Mouse (Mus musculus) spleen, adult 12 weeks (tissue): ENCODE data around the gene Olfr750.
A peak's percentile ranks its signal among the peaks of the same experiment; 100 is the strongest.

Experiments
- DNase-seq: peaks from one replicate; pipeline ENCODE4 v3.0.0; 2022; ENCODE audit warnings: low spot score

Olfr750 gene

GRCm38 (mm10) chr14:51074335-51074734 is at the start of gene Olfr750:
Gene Olfr750 (minus strand): TSS chr14:51074435.
- no peak for DNase-seq

- no peak for DNase-seq
Measured at GRCm38 (mm10) chr14:51113916-51114560, 39.8 kb upstream of the Olfr750 start, which contains the start of gene Eddm3b. Gene Eddm3b (plus strand): TSS chr14:51114426.

- DNase-seq = no peak
Measured at GRCm38 (mm10) chr14:51113476-51113875, 39.2 kb upstream of the Olfr750 start.

GRCm38 (mm10) chr14:51111966-51112365 is 37.7 kb upstream of the Olfr750 start:
- DNase-seq = no peak

GRCm38 (mm10) chr14:51106449-51106967 is 32.3 kb upstream of the Olfr750 start:
- DNase-seq = no peak

- DNase-seq = no peak
Measured at GRCm38 (mm10) chr14:51104366-51104765, 30.1 kb upstream of the Olfr750 start.

- DNase-seq = peak; percentile 62
Measured at GRCm38 (mm10) chr14:51103217-51103616, 29.0 kb upstream of the Olfr750 start.

- no peak for DNase-seq
Measured at GRCm38 (mm10) chr14:51101284-51101683, 27.0 kb upstream of the Olfr750 start.

- no peak for DNase-seq
Measured at GRCm38 (mm10) chr14:51098921-51099320, 24.7 kb upstream of the Olfr750 start.

GRCm38 (mm10) chr14:51098300-51098699 is 24.1 kb upstream of the Olfr750 start:
- peak; percentile 30 for DNase-seq

GRCm38 (mm10) chr14:51095736-51096524 is 21.7 kb upstream of the Olfr750 start:
- no peak for DNase-seq

- no peak for DNase-seq
Measured at GRCm38 (mm10) chr14:51094921-51095320, 20.7 kb upstream of the Olfr750 start.

GRCm38 (mm10) chr14:51094096-51094875 is 20.1 kb upstream of the Olfr750 start:
- no peak for DNase-seq

GRCm38 (mm10) chr14:51093496-51093895 is 19.3 kb upstream of the Olfr750 start:
- DNase-seq = no peak

GRCm38 (mm10) chr14:51092073-51092620 is 17.9 kb upstream of the Olfr750 start:
- no peak for DNase-seq

GRCm38 (mm10) chr14:51090921-51091900 is 17.0 kb upstream of the Olfr750 start, which contains the start of the genes Rnase4 and Ang:
Gene Rnase4 (plus strand): TSS chr14:51091077.
Gene Ang (plus strand): TSS chr14:51091150.
- DNase-seq = no peak

- DNase-seq = peak; percentile 65
Measured at GRCm38 (mm10) chr14:51090077-51090781, 16.0 kb upstream of the Olfr750 start.

- no peak for DNase-seq
Measured at GRCm38 (mm10) chr14:51089674-51090076, 15.4 kb upstream of the Olfr750 start.

GRCm38 (mm10) chr14:51088970-51089673 is 14.9 kb upstream of the Olfr750 start:
- peak; percentile 80 for DNase-seq
